Mouse (Mus musculus) WW6 (cell line): ENCODE measurements at regions not wholly inside any gene's neighbourhood (a gene's known extent, or its start where the extent isn't known, plus 50 kb on each side); places are given as distances from the start of the nearest gene placed in this dataset.

ENCODE experiments used
- DNase-seq: peaks from one replicate; pipeline ENCODE4 v3.0.0-alpha.2; 2013; ENCODE audit warnings: low read depth, low spot score

DNA sequence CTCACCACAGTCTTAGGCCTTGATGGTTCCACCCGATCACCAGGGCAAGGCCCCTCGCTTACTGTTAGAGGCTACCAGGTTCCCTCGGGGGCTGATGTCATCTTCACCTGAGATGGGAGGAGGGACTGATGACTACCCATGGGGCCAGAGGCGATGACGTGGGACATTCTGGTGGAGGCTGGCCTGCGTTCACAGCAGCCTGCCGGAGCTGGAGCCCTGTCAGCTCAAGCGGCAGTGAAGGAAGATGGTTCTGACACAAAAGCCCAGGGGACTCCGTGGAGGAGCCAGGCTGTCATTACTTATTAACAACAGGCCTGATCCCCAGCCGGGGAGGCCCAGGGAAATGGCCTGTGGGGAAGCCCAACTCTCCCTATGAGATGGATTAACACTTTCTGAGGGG lies 121.3 kb upstream of the Atp6ap2 start:
- no peak for DNase-seq

DNA sequence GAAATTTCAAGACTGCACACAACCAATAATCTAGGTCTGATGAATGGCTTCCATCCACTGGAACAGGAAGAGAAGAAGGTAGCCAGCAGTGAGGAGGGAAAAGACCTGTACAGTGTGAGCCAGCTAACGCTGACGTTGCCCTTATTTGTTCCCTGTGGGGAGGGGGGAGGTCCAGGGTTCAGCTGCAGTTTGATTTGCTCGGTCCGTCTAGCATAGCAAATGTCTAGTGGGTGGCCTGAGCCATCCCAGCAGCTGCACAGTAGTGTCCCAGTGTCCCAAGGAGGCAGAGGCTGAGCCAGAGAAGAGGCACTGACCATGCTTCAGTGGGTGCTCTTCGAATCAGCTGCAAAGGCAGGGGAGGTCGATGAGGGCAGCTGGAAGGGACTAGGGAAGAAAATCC lies 120.7 kb upstream of the Atp6ap2 start:
- no peak for DNase-seq

DNA sequence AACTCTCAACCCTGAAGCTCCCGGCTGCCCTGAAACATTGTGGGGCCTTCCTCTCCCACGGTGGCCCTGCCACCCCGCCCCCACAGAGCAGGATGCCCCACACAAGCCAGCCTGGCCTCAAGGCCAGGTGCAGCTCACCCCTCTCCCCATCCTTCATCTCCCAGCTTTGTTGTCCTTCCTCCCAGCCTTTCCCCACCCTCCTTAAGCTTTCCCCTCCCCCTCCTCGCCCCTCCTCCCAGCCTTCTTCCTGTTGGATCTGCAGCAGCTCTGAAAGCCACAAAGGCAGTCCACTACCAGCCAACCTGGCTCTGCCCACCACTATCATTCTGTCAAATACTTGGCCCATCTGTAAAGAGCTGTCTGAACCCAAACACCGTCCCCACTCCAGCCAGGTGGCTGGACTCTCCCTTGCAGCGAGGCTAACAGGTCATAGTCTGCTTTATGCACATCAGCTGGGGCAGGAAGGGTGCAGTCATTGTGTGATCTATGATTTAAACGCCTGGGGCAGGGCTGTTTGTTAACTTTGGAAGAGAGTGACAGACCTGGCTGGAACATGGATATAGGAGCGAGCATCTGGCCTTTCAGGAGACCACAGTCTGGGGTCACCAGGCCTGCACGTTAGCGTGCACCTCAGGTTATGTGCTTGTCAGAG lies 119.9 kb upstream of the Atp6ap2 start:
- DNase-seq, result no peak

DNA sequence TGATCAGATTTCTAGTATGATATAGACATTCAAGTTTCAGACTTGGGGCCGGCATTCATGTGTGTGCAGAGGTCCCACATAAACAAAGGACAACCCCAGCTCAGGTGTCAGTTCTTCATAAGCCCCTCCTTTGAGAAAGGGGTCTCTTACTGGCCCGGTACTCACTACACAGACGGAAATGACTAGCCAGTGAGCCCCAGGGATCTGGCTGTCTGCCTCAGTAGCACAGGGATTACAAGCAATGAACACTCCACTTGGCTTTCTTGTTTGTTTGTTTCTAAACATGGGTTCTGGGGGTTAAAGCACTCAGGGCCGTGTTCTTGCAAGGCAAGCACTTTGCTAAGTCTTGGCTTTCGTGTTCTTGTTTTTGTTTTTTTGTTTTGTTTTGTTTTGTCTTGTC lies 115.3 kb upstream of the Atp6ap2 start:
- DNase-seq, result no peak

DNA sequence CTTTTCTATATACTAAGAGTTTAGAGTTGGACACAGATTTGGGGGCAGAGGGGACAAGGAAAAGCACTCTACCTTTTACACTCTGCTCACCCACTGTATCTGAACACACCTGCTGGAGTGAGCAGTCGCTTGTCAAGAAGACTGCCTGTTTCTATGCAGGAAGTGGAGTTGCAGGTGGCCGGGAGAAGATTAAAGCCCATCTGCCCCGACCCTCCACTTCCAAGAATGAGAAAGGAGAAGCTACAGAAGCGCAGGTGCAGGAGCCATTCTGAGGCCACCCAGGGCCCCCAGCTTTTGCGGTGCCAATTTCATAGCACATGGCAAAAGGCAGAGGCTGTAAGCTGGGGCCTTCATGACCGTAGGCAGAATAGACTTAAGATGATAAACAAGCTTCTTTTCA lies 108.4 kb upstream of the Atp6ap2 start:
- DNase-seq, result no peak

DNA sequence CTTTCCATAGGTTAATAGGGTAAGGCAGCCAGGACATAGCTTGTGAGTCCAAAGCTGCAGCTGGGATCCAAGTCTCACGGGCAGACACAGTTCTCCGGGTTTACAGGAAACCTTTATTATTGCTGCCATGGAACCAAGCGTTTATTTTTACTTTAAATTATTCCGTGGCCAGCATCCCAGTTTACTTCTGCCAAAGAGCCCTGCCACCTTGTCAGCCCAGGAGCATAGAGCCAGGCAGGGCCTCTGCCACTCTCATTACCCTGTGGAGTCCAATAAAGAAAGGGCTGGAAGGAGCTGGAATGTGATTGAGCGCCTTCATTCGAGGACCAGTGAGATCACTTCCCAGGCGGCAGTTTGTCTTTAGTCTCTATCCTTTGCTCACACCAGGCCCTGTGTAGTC lies 96.6 kb upstream of the Atp6ap2 start:
- DNase-seq, result no peak

DNA sequence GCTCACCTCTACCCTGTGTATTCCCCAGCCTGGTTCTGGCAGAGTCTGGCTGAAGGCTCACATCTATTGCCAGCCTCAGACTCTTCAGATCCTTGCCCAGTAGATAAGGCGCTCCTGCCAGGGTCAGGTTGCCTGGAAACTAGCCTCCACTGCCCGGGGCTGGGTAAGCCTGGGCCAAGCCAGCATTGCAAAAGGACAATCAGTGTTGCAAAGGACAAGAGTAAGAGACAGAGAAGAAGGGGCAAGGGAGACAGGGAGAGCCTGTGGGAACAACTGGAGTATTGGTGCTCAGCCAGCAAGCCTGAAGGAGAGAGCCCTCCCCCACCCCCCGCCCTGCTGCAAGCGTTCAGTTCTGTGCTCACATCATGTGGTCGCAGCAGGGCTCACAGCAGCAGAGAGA lies 94.4 kb upstream of the Atp6ap2 start:
- DNase-seq, result no peak

DNA sequence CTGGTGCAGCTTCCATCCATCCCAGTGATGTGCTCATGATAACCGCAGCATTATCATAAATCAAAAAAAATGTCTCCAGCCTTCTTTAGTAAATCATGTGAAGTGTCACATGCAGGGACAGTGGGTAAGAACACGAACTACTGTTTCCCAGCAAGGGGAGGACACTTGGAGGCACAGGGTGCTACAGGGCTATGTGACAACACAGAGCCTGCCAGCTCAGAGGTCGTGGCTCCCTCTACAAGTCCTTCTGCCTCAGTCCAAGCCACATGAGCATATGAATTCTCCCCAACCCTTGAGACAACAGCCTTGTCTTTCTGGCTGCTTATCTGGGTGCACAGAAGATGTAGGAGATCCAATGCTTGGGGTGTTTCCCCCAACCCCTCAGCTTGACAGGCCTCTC lies 93.7 kb upstream of the Atp6ap2 start:
- DNase-seq, result no peak

DNA sequence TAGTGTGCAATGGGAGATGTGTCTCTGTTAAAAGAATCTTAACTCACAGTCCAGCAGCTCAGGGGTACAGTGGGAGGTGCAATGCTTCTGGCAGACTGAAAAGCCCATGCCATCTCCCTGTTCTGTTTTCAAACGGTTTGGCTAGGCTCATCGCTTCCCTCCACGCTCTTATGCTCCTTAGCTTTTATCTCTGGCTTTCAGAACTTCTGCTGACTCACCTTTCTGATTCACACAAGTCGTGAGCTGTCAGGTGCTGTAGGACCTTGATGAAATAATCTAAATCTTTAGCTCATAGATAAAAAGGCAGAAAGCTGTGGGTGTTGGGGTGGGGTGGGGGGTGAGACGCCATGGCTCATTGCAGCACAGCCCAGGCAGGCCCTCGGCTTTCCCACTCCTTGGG lies 93.1 kb upstream of the Atp6ap2 start:
- DNase-seq, result no peak

DNA sequence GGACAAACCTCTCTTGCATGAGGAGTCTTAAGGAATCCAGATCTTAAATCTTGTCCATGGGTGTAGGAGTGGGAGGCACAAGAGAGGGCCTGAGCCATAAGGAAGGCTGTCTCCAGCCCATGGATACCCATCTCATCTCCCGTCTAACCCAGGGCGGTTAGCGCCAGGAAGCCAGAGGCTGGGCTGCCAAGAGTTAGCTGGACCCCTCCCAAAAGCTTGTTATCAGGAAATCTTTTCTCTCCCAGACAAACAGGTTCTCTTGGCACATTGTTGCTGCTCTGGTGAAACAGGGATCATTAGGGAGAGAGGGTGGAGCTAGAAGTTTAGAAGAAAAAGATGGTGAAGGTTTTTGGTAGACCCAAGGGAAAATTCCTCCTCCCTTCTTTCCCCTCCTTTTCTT lies 87.0 kb upstream of the Atp6ap2 start:
- no peak for DNase-seq

DNA sequence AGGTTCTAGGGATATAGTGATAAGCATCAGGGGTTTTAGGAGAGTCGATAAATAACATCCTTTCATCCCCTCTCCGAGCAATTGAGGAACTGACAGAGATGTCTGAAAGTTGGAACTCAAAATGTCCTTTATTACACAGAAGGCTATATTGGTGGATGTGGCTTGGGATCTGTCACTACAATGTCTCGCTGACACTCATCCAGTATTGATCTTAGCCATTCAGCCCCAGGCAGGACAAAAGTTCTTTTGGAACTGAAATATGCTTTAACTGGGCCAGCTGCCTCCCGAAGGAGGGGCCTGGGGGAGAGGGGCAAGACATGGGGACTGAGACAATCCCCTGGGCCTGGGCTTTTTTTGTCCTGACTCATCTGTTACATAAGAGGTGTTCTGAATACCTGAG lies 85.2 kb upstream of the Atp6ap2 start:
- no peak for DNase-seq

DNA sequence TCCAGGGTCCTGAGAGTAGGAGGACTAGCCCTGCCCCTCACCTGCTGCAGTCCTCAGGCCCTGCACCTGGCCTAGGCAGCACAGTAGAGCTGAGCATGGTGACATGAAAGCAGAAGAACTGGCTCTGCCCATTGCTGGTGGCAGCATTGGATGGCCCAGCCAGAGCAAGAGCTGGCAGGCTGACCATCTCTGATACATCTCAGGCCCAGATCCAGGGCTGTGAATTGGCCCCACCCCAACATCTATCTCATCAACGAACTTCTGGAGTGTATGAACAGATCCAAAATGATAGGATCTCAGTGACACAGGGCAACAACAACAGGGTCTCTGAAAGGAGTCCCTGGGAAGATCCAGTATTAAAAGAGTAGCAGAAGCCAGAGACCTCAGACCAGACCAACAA lies 84.0 kb upstream of the Atp6ap2 start:
- no peak for DNase-seq

DNA sequence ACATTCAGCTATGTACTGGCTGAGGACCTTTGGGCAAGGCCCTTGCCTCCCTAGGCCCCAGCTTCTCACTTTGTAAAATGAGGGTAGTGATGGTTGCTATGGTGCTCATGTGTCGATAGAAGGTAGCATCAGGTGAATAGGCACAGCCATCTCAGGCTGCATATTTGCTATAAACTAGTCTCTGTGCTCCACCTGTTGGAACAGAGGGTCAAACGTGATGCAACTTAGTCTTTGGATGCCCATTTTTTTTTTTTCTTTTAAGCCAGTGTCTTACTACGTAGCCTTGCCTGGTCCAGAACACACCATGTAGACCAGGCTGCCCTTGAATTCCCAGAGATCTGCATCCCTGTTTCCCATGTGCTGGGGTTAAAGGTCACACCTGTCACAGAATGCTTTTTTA lies 76.5 kb upstream of the Atp6ap2 start:
- DNase-seq, result no peak

DNA sequence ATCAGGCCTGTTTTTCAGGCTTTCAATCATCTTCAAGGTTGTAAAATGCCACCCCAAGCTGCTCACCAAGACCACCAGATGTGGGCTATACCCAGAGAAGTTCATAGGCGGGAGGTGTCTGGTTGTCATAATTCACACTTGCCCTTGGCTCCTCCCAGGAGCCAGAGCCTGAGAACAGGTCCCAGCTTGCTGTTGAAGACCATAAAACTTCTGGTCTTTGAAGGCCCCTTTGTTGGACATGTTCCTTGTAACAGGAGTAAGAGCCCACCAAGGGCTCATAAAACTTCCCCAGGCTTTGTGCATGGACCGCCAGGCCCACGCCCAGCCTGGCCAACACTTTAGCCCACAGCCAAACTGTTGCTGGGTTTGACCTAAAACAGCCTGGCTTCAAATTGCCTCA lies 62.6 kb upstream of the Atp6ap2 start:
- no peak for DNase-seq

DNA sequence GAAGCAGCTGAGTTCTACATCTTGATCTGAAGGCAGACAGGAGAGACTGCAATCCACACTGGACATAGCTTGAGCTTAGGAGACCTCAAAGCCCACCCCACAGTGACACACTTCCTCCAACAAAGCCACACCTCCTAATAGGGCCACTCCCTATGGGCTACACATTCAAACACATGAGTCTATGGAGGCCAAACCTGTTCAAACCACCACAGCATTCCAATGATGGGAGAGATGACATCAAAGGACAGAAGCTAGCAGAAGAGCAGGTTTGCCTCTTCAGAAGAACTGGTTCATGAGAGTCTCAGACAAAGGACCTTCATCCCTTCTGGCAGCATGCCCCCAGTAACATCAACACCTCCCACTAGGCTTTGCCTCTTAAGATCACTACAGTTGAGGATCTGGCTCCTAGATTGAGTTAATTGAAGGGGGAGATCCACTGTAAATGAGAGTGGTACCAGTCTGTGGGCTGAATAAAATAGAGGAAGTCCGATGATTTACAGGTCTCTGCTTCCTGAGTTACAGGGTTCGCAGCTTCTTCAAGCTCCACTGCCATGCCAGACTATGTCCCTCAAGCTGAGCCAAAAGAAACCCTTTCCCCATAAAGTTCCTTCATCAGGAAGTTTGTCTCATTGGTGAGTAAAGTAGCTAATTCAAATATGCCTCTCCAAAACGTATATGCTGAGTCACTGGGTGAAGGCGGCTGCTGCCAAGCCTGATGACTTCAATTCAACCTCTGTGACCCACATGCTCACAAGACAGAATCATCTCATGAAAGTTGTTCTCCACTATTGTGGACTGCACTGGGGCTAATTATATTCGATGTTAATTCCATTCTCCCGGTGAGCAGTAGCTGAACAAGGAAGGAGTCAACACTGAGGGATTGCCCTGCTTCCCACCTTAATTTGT lies 56.9 kb upstream of the Atp6ap2 start:
- no peak for DNase-seq
